Mouse (Mus musculus) gastrocnemius, adult 2 months (tissue): Measurements from ENCODE around the gene Ttc7b. TPM values are rescaled to one million over a fixed set of nuclear protein-coding genes. Genes with fewer than 3 reads are reported as not detected.
A peak's percentile ranks its signal among the peaks of the same experiment; 100 is the strongest.

ENCODE experiments used
- DNase-seq: peaks from one replicate; pipeline ENCODE4 v3.0.0; 2022
- H3K27ac ChIP-seq: fragments of 200-600 bp; 2 replicates; pipeline ENCODE4 v1.8.1; 2022; ENCODE audit warnings: mild to moderate bottlenecking
- H3K4me3 ChIP-seq: fragments of 200-600 bp; 2 replicates; pipeline ENCODE4 v1.8.1; 2022; ENCODE audit warnings: mild to moderate bottlenecking, moderate library complexity
- CTCF ChIP-seq: fragments of 200-600 bp; IDR thresholded peaks from 2 replicates; pipeline ENCODE4 v1.8.1; 2022; ENCODE audit warnings: antibody characterized with exemption, mild to moderate bottlenecking, moderate library complexity
- intact Hi-C: fragments of 180-260 bp; cut with DNase I; formaldehyde crosslinking; loops from one replicate; pipeline ENCODE4 v1.15.1; 2025
- total RNA-seq, 2 experiments: library from RNA; stranded (reverse); gene quantifications; 2 replicates each; pipeline ENCODE4 v1.2.3; 2021

The Ttc7b gene
- total RNA-seq, 2 experiments from 2014 or later: 147 to 160 TPM

GRCm38 (mm10) chr12:100414717-100415398 lies 105.8 kb downstream of the Ttc7b start:
- no peak for DNase-seq
- no peak for TF ChIP-seq CTCF
- no peak overlapping the region for H3K4me3 ChIP-seq
- peak overlapping the region; percentile 46 for H3K27ac ChIP-seq
- intact Hi-C loops: no loop called here

GRCm38 (mm10) chr12:100408714-100409113 lies 111.9 kb downstream of the Ttc7b start:
- DNase-seq: no peak
- intact Hi-C loops: no loop called here
- Histone ChIP-seq H3K4me3 (no peak overlapping the region), H3K27ac (peak overlapping the region; percentile 95; the same call in 1 of the 2 replicates)
- TF ChIP-seq CTCF: no peak

DNA sequence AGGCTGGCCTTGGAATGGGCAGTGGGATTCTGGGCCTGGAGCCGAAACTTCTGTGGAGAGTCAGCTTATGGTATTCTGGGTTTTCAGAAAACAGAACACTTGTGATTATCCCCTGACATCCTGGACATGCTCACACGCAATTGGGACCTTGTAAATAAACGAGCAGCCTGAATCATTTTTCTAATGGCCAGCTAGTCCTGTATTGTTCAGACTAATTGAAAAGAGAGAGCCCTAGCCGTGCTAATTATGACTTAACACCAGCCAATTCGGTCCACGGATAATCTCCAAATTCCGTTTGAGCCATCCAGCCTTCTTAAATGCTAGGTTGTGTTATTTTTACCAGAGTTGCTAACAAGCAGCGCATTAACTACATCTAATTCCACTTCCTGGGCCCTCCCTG lies 112.5 kb downstream of the Ttc7b start:
- no peak for TF ChIP-seq CTCF
- Histone ChIP-seq H3K4me3 (no peak overlapping the region), H3K27ac (peak overlapping the region; percentile 95)
- intact Hi-C loops: no loop called here
- no peak for DNase-seq

- H3K27ac ChIP-seq: peak overlapping the region; percentile 95
- DNase-seq: no peak
- intact Hi-C loops: no loop called here
- no peak for TF ChIP-seq CTCF
- H3K4me3 ChIP-seq: no peak overlapping the region
Measured at GRCm38 (mm10) chr12:100407371-100407770, 113.3 kb downstream of the Ttc7b start.

GRCm38 (mm10) chr12:100406094-100406493 lies 114.5 kb downstream of the Ttc7b start:
- DNase-seq: peak; percentile 59
- Histone ChIP-seq H3K27ac (peak overlapping the region; percentile 95), H3K4me3 (peak overlapping the region; percentile 38)
- TF ChIP-seq CTCF: no peak
- intact Hi-C loops: no loop called here

- intact Hi-C loops: no loop called here
- Histone ChIP-seq H3K4me3 (peak overlapping the region; percentile 38), H3K27ac (peak overlapping the region; percentile 95)
- no peak for TF ChIP-seq CTCF
- DNase-seq: peak; percentile 81
Measured at GRCm38 (mm10) chr12:100405512-100406030, 115.1 kb downstream of the Ttc7b start.

DNA sequence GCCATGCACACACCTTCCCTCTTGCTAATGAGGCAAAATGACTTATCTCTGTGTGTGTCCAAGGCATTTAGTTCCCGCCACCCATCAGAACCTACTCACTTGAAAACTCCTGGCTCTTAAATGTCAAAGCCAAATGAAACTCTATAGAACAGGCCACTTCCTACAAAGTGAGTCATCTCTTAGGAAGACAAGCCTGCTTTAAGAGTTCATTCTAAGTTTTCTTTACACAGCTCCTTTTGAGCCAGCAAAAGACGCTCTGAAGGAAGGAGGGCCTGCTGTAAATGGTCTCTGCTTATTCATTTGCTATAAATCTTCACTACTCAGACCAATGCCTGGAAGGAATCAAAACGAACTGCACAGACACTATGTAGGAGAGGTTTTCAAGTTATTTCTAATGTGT lies 116.2 kb downstream of the Ttc7b start:
- intact Hi-C loops: no loop called here
- no peak overlapping the region for H3K4me3 ChIP-seq
- peak overlapping the region; percentile 95 for H3K27ac ChIP-seq
- DNase-seq: no peak
- no peak for TF ChIP-seq CTCF

- Histone ChIP-seq H3K27ac (peak overlapping the region; percentile 95), H3K4me3 (no peak overlapping the region)
- intact Hi-C loops: no loop called here
- TF ChIP-seq CTCF: no peak
- no peak for DNase-seq
Measured at GRCm38 (mm10) chr12:100403005-100403324, 117.7 kb downstream of the Ttc7b start.

- TF ChIP-seq CTCF: no peak
- peak; percentile 81 for DNase-seq
Measured at GRCm38 (mm10) chr12:100402296-100403004, 118.2 kb downstream of the Ttc7b start.

GRCm38 (mm10) chr12:100400119-100400518 lies 120.5 kb downstream of the Ttc7b start:
- Histone ChIP-seq H3K27ac (no peak overlapping the region), H3K4me3 (no peak overlapping the region)
- intact Hi-C loops: no loop called here
- DNase-seq: no peak
- no peak for TF ChIP-seq CTCF

More at GRCm38 (mm10) chr12:100402296-100403004, 118.2 kb downstream of the Ttc7b start:
- peak overlapping the region; percentile 95 for H3K27ac ChIP-seq
- intact Hi-C loops: no loop called here
- no peak overlapping the region for H3K4me3 ChIP-seq

DNA sequence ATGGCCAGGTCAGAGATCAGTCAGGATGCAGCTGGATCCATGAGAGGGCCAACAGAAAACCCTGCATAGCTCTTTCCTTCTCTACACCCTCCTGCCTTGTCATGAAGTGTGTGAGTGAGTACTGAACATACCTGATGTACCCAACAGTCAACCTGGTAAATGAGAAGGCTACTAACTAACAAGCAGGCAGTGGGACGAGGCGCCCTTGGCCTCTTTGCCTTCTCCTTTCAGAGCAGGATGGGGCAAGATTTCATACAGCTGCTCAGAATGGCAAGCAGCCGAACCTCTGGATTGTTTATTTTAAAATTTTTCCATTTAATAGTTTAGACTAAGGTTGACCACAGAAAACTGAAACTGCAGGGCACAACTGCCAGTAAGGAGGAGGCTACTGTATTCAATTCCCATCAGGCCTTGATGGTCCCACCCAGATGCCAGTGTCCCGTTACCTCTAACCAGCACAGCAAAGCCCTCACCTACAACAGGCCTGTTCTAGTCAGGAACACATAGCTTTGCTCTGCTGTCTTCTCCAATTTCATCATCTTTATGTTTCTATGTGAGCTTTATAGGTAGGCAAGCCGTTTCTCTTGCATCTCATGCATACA lies 121.4 kb downstream of the Ttc7b start:
- peak overlapping the region; percentile 74 for H3K27ac ChIP-seq
- intact Hi-C loops: no loop called here
- DNase-seq: no peak
- H3K4me3 ChIP-seq: no peak overlapping the region
- TF ChIP-seq CTCF: no peak

- DNase-seq: no peak
- intact Hi-C loops: no loop called here
- Histone ChIP-seq H3K4me3 (no peak overlapping the region), H3K27ac (peak overlapping the region; percentile 74)
- TF ChIP-seq CTCF: no peak
Measured at GRCm38 (mm10) chr12:100398268-100398943, 122.2 kb downstream of the Ttc7b start.
